Mouse (Mus musculus): ENCODE results near the gene Nos1ap.

Nos1ap gene

GRCm38 (mm10) chr1:170588879-170589218 lies 812 bp downstream of the Nos1ap start:
- DNase-seq (ENCODE audit: extremely low read depth, low read depth, low spot score) = no peak

GRCm38 (mm10) chr1:170588353-170588752 lies 1.3 kb downstream of the Nos1ap start:
- DNase-seq (ENCODE audit: extremely low read depth, low read depth, low spot score) = no peak

- no peak for DNase-seq (ENCODE audit: extremely low read depth, low read depth, low spot score)
These were observed 2.9 kb downstream of the Nos1ap start for GRCm38 (mm10) chr1:170586715-170587114.

- no peak for DNase-seq (ENCODE audit: extremely low read depth, low read depth, low spot score)
These were observed 5.7 kb downstream of the Nos1ap start for GRCm38 (mm10) chr1:170583925-170584324.

- no peak for DNase-seq (ENCODE audit: extremely low read depth, low read depth, low spot score)
These were observed 7.3 kb downstream of the Nos1ap start for GRCm38 (mm10) chr1:170582341-170582740.

- no peak for DNase-seq (ENCODE audit: extremely low read depth, low read depth, low spot score)
These were observed 9.1 kb downstream of the Nos1ap start for GRCm38 (mm10) chr1:170580485-170581110.

- DNase-seq (ENCODE audit: extremely low read depth, low read depth, low spot score) = no peak
These were observed 10.2 kb downstream of the Nos1ap start for GRCm38 (mm10) chr1:170579476-170579875.

GRCm38 (mm10) chr1:170579063-170579462 lies 10.6 kb downstream of the Nos1ap start:
- no peak for DNase-seq (ENCODE audit: extremely low read depth, low read depth, low spot score)

- DNase-seq (ENCODE audit: extremely low read depth, low read depth, low spot score) = no peak
These were observed 13.0 kb downstream of the Nos1ap start for GRCm38 (mm10) chr1:170576728-170577065.

- DNase-seq (ENCODE audit: extremely low read depth, low read depth, low spot score) = no peak
These were observed 13.5 kb downstream of the Nos1ap start for GRCm38 (mm10) chr1:170576012-170576727.

- no peak for DNase-seq (ENCODE audit: extremely low read depth, low read depth, low spot score)
These were observed 16.5 kb downstream of the Nos1ap start for GRCm38 (mm10) chr1:170573117-170573516.

- no peak for DNase-seq (ENCODE audit: extremely low read depth, low read depth, low spot score)
These were observed 22.7 kb downstream of the Nos1ap start for GRCm38 (mm10) chr1:170566969-170567368.

GRCm38 (mm10) chr1:170566538-170566937 lies 23.1 kb downstream of the Nos1ap start:
- no peak for DNase-seq (ENCODE audit: extremely low read depth, low read depth, low spot score)

- no peak for DNase-seq (ENCODE audit: extremely low read depth, low read depth, low spot score)
These were observed 24.7 kb downstream of the Nos1ap start for GRCm38 (mm10) chr1:170564926-170565325.

GRCm38 (mm10) chr1:170562431-170562830 lies 27.2 kb downstream of the Nos1ap start:
- no peak for DNase-seq (ENCODE audit: extremely low read depth, low read depth, low spot score)

GRCm38 (mm10) chr1:170560768-170561167 lies 28.9 kb downstream of the Nos1ap start:
- DNase-seq (ENCODE audit: extremely low read depth, low read depth, low spot score) = no peak

GRCm38 (mm10) chr1:170557962-170558361 lies 31.7 kb downstream of the Nos1ap start:
- DNase-seq (ENCODE audit: extremely low read depth, low read depth, low spot score) = no peak

GRCm38 (mm10) chr1:170556696-170557095 lies 33.0 kb downstream of the Nos1ap start:
- DNase-seq (ENCODE audit: extremely low read depth, low read depth, low spot score) = no peak

- no peak for DNase-seq (ENCODE audit: extremely low read depth, low read depth, low spot score)
These were observed 34.7 kb downstream of the Nos1ap start for GRCm38 (mm10) chr1:170554939-170555293.

GRCm38 (mm10) chr1:170554235-170554938 lies 35.3 kb downstream of the Nos1ap start:
- no peak for DNase-seq (ENCODE audit: extremely low read depth, low read depth, low spot score)

GRCm38 (mm10) chr1:170550649-170551440 lies 38.8 kb downstream of the Nos1ap start:
- no peak for DNase-seq (ENCODE audit: extremely low read depth, low read depth, low spot score)

- DNase-seq (ENCODE audit: extremely low read depth, low read depth, low spot score) = peak; percentile 93
These were observed 40.6 kb downstream of the Nos1ap start for GRCm38 (mm10) chr1:170549059-170549458.
